Mouse (Mus musculus) midbrain, embryonic 16.5 days (tissue): Measurements from ENCODE around the gene Sesn1. TPM values are rescaled to one million over a fixed set of nuclear protein-coding genes. Genes with fewer than 3 reads are reported as not detected.

Source experiments
- ATAC-seq: fragments of 200-750 bp; cut with Nextera tagmentation; 2 replicates; pipeline ENCODE4 v1.8.0; 2017; ENCODE audit warnings: moderate TSS enrichment
- H3K27ac ChIP-seq: fragments of 300-500 bp; sonication (generic); 2 replicates; pipeline ENCODE4 v1.5.1; 2014; ENCODE audit warnings: mild to moderate bottlenecking, low read length, mixed read lengths
- H3K27me3 ChIP-seq: fragments of 300-500 bp; sonication (generic); 2 replicates; pipeline ENCODE4 v1.6.1; 2014; ENCODE audit warnings: low read depth, low read length, mixed read lengths; ENCODE audit not compliant: control insufficient read depth, insufficient read depth
- H3K36me3 ChIP-seq: fragments of 300-500 bp; sonication (generic); 2 replicates; pipeline ENCODE4 v1.6.1; 2014; ENCODE audit warnings: mild to moderate bottlenecking, low read length, moderate library complexity, mixed read lengths; ENCODE audit not compliant: control insufficient read depth, insufficient read depth
- H3K4me1 ChIP-seq: fragments of 300-500 bp; sonication (generic); 2 replicates; pipeline ENCODE4 v1.6.1; 2014; ENCODE audit warnings: mild to moderate bottlenecking, low read length, mixed read lengths; ENCODE audit not compliant: control insufficient read depth, insufficient read depth
- H3K4me2 ChIP-seq: fragments of 300-500 bp; sonication (generic); 2 replicates; pipeline ENCODE4 v1.6.1; 2014; ENCODE audit warnings: mild to moderate bottlenecking, low read length, mixed read lengths
- H3K4me3 ChIP-seq: fragments of 300-500 bp; sonication (generic); 2 replicates; pipeline ENCODE4 v1.5.1; 2014; ENCODE audit warnings: low read depth, mild to moderate bottlenecking, low read length, moderate library complexity, mixed read lengths
- H3K9ac ChIP-seq: fragments of 300-500 bp; sonication (generic); 2 replicates; pipeline ENCODE4 v1.6.1; 2014; ENCODE audit warnings: low read depth, low read length, mixed read lengths
- H3K9me3 ChIP-seq: fragments of 300-500 bp; sonication (generic); replicated peaks from 2 replicates; pipeline ENCODE4 v1.6.1; 2014; ENCODE audit warnings: mild to moderate bottlenecking, low read length, mixed read lengths; ENCODE audit not compliant: control insufficient read depth, poor library complexity, severe bottlenecking
- WGBS: fragments of 180-500 bp; shearing (Covaris S2); extraction: QIAGEN DNeasy Blood & Tissue Kit; methylation state at CpG from one replicate; pipeline ENCODE4 v1.1.7; 2014; 5-methylcytosine and 5-hydroxymethylcytosine counted together
- polyA plus RNA-seq: library from polyadenylated mRNA; unstranded; fragments of >200 nt; fragmentation: Nextera tagmentation; extraction: Ambion mirVana; gene quantifications from 2 replicates; pipeline ENCODE4 v1.2.1, GENCODE M21; 2015

Sesn1 gene
- polyA plus RNA-seq, 1 experiment from 2014 or later = 38.6 TPM

GRCm38 (mm10) chr10:41804711-41805110, 5.0 kb upstream of the Sesn1 start:
- no peaks in the 10 kb centered on the region; the same call in 1 of the 2 replicates for H3K4me1 ChIP-seq
- H3K4me2 ChIP-seq = no peak overlapping the region
- no peak overlapping the region for H3K9ac ChIP-seq
- peaks cover 16% of the 10 kb centered on the region for H3K36me3 ChIP-seq
- WGBS = 89% methylated on average over 3 of the region's 3 CpGs
- no peak overlapping the region for H3K27ac ChIP-seq
- H3K4me3 ChIP-seq = no peak overlapping the region
- no peak for ATAC-seq
- peaks cover 31% of the 10 kb centered on the region for H3K9me3 ChIP-seq
- no peaks in the 10 kb centered on the region for H3K27me3 ChIP-seq

DNA sequence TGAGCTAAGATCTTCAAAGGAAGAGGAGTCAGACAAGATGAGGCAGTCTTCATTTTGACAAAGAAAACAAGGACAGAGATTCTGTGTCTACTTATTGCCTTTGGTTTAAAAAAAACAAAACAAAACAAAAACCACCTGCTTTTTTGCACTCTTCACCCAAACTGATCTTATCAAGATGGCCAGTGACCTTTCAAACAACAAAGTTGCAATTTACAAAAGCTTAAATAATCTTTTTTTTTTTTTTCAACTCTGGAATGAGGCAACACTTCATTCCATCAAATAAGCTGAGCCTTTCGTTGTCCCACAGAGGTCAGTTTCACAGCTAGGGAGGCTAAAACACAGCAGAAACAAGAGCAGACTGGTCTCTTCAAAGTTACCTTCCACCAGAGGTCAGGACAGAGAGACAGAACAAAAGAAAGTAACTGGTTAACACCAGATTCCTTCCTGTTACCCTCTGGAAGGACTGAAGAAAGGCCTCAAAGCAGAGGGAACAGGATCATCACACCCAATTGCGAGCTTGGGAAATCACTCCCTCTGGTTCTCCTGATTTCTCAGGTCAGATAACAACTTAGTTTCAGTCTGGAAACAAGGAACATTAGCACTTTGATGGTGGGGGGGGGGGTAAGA, 3.9 kb upstream of the Sesn1 start:
- H3K4me2 ChIP-seq = no peak overlapping the region
- H3K36me3 ChIP-seq = peaks cover 7% of the 10 kb centered on the region
- 93% methylated on average over 2 of the region's 2 CpGs for WGBS
- no peaks in the 10 kb centered on the region for H3K27me3 ChIP-seq
- no peak for ATAC-seq
- no peak overlapping the region for H3K27ac ChIP-seq
- H3K9me3 ChIP-seq = peaks cover 23% of the 10 kb centered on the region
- H3K4me1 ChIP-seq = no peaks in the 10 kb centered on the region; the same call in 1 of the 2 replicates
- H3K4me3 ChIP-seq = no peak overlapping the region
- no peak overlapping the region for H3K9ac ChIP-seq

GRCm38 (mm10) chr10:41809080-41809770, 510 bp upstream of the Sesn1 start:
- Histone ChIP-seq H3K9me3 (no peaks in the 10 kb centered on the region), H3K4me3 (peak overlapping the region; percentile 89), H3K36me3 (no peaks in the 10 kb centered on the region), H3K27me3 (no peaks in the 10 kb centered on the region), H3K9ac (peak overlapping the region; percentile 92), H3K27ac (peak overlapping the region; percentile 94), H3K4me1 (peaks cover 26% of the 10 kb centered on the region), H3K4me2 (peak overlapping the region; percentile 98)
- WGBS = 2% methylated on average over 25 of the region's 25 CpGs
- peak; percentile 87 for ATAC-seq

DNA sequence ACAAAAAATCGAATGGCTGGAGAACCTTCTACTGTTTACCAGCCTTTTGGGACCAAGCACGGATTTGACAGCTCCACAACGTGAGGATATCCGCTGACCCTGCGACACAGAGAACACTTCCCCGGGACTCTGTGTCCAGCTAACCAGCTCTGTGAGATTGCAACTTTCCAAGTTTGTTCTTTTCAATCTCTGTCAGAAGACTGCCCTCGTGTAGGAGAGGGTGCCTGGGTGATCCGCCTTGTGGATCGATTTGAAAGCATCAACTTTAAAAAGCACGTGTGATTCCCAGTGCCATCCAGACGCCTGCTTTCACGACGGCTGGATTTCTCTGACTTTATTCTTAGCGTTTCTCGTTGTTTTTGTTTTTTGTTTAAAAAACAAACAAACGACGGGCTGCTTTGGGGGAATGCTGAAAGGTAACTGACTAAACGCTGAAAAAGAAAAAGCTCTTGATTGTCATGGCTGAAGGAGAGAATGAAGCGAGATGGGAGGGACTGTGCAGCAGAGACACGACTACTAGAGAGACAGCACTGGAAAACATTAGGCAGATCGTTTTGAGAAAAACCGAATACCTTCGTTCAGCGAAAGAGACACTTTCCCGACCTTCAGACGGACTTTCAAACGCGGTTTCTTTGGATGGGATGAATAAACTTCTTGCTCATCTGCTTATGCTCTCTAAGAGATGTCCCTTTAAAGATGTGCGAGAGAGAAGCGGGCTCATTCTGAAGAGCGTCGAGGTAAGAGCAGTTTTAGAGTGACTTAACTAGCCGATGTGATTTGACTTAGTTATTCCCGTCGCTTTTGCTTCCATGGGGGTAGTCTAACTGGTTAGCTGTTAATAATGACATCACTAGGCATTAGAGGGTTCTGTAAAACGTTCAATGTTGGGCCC, 1.1 kb downstream of the Sesn1 start:
- WGBS = under 1% methylated on average over 36 of the region's 36 CpGs
- Histone ChIP-seq H3K4me1 (peaks cover 32% of the 10 kb centered on the region), H3K9me3 (no peaks in the 10 kb centered on the region), H3K4me2 (peak overlapping the region; percentile 98), H3K9ac (peak overlapping the region; percentile 92), H3K4me3 (peak overlapping the region; percentile 89), H3K27ac (peak overlapping the region; percentile 94), H3K27me3 (no peaks in the 10 kb centered on the region), H3K36me3 (no peaks in the 10 kb centered on the region)
- peak; percentile 43; the same call in 1 of the 2 replicates for ATAC-seq

DNA sequence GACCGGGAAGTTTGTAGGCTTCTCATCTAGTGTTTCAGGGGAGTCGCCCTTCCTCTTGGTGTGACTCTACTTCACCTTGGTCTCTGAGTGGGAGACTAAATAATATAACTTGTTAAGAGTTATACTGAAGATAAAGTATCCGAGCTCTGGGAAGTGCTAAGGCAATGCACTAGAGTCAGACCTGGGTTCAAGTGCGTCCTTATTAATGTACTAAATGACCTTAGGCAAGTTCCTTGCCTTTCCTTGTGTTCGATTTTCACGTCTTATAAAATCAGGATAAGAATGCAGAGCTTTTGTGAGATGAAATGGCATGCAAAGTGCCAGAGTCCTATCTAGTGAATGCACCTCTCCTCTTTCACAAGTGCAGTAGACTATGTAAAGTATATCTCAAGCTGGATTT, 2.8 kb downstream of the Sesn1 start:
- H3K9me3 ChIP-seq = no peaks in the 10 kb centered on the region
- H3K4me2 ChIP-seq = peak overlapping the region; percentile 98
- peaks cover 35% of the 10 kb centered on the region for H3K4me1 ChIP-seq
- 62% methylated on average over 6 of the region's 6 CpGs for WGBS
- H3K36me3 ChIP-seq = no peaks in the 10 kb centered on the region
- no peaks in the 10 kb centered on the region for H3K27me3 ChIP-seq
- no peak for ATAC-seq
- H3K4me3 ChIP-seq = peak overlapping the region; percentile 33
- H3K27ac ChIP-seq = no peak overlapping the region
- H3K9ac ChIP-seq = peak overlapping the region; percentile 40

GRCm38 (mm10) chr10:41814305-41814853, 4.6 kb downstream of the Sesn1 start:
- WGBS = 91% methylated on average over 6 of the region's 6 CpGs

DNA sequence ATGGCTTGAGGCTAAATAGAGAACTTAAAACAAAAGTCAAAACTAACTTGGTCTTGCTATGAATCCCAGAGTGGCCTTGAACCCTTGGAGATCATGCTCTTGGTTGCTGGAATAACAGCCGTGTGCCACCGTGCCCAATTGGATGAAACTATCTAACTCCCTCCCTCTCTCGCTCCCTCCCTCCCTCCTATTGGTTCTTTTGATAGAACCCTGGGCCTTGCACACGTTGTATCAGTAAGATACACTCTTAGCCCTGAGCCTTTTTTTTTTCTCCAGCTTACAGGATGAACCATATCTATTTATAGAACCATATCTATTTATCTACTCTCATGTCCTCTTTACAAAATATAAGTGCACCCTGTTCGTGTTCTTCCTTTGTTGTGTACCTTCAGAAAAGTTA, 6.8 kb downstream of the Sesn1 start:
- Histone ChIP-seq H3K9ac (no peak overlapping the region), H3K9me3 (no peaks in the 10 kb centered on the region), H3K4me2 (no peak overlapping the region), H3K4me3 (no peak overlapping the region), H3K27ac (no peak overlapping the region), H3K36me3 (no peaks in the 10 kb centered on the region), H3K4me1 (peaks cover 34% of the 10 kb centered on the region), H3K27me3 (no peaks in the 10 kb centered on the region)
- WGBS = 81% methylated on average over 5 of the region's 5 CpGs
- ATAC-seq = no peak

More at GRCm38 (mm10) chr10:41814305-41814853, 4.6 kb downstream of the Sesn1 start:
- no peak for ATAC-seq
- no peaks in the 10 kb centered on the region for H3K27me3 ChIP-seq
- H3K27ac ChIP-seq = no peak overlapping the region
- H3K9ac ChIP-seq = no peak overlapping the region
- peaks cover 35% of the 10 kb centered on the region for H3K4me1 ChIP-seq
- peak overlapping the region; percentile 29 for H3K4me2 ChIP-seq
- no peaks in the 10 kb centered on the region for H3K36me3 ChIP-seq
- no peaks in the 10 kb centered on the region for H3K9me3 ChIP-seq
- no peak overlapping the region for H3K4me3 ChIP-seq

DNA sequence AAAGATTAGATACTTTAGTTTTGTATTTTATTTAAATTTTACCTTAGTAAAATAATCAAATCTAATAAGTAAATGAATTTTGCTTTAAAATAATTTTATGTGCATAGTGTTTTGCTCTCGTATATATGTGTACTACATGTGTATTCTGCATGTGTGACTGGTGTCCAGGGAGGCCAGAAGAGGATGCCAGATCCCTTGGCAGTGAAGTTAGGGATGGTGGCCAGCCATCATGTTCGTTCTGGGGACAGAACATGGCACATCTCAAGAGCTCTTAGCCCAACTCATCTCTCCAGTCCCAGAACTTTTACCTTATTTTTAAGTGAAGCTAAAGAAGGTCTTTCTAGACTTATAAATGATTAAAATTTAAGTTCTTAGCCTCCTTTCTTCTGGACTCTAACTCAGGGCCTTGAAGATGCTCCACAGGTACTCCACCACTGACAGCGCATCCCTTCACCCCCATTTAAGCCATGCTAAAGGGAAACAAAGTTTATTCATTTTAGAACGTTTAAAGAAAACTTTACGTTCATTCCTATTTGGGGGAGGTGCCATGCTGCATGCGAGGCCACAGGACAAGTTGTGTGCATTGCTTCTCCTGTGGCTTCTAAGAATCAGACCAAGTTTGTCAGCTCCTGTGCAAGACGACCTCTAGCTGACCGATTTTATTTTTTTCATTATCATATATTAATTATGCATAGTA, 8.4 kb downstream of the Sesn1 start:
- peaks cover 19% of the 10 kb centered on the region for H3K4me1 ChIP-seq
- H3K9ac ChIP-seq = no peak overlapping the region
- ATAC-seq = no peak
- H3K36me3 ChIP-seq = no peaks in the 10 kb centered on the region
- H3K27ac ChIP-seq = no peak overlapping the region
- H3K4me3 ChIP-seq = no peak overlapping the region
- no peaks in the 10 kb centered on the region for H3K27me3 ChIP-seq
- H3K9me3 ChIP-seq = no peaks in the 10 kb centered on the region
- no peak overlapping the region for H3K4me2 ChIP-seq
- 89% methylated on average over 8 of the region's 8 CpGs for WGBS
